Mouse (Mus musculus) left cerebral cortex, postnatal 36 days (tissue): ENCODE results near the gene Tmed9. TPM values are rescaled to one million over a fixed set of nuclear protein-coding genes. Genes with fewer than 3 reads are reported as not detected.

ENCODE experiments used
- DNase-seq, 2 experiments: peaks; one replicate each; pipeline ENCODE4 v3.0.0; 2021 to 2022; ENCODE audit warnings: low spot score in 2 of 2, mixed read lengths in 1 of 2
- intact Hi-C: fragments of 180-260 bp; cut with DNase I; formaldehyde crosslinking; loops from one replicate; pipeline ENCODE4 v1.15.1; 2025
- total RNA-seq, 2 experiments: library from RNA; stranded (reverse); gene quantifications; 2 replicates each; pipeline ENCODE4 v1.2.3; 2021

Gene Tmed9
- total RNA-seq = 100 to 1,000 TPM; 133 to 138 TPM

- DNase-seq = no peak
- intact Hi-C loops = no loop called here
These were observed at the start of gene Tmed9 for GRCm38 (mm10) chr13:55573432-55573831. Gene Tmed9 (plus strand): TSS chr13:55573732.

GRCm38 (mm10) chr13:55523951-55524600, 49.5 kb upstream of the Tmed9 start:
- no peak for DNase-seq
- intact Hi-C loops = no loop called here

- intact Hi-C loops = no loop called here
- DNase-seq = no peak
These were observed 47.6 kb upstream of the Tmed9 start for GRCm38 (mm10) chr13:55525733-55526553.

- intact Hi-C loops = no loop called here
- no peak for DNase-seq
These were observed 46.3 kb upstream of the Tmed9 start for GRCm38 (mm10) chr13:55527212-55527611.

- DNase-seq = no peak
- intact Hi-C loops = no loop called here
These were observed 45.4 kb upstream of the Tmed9 start for GRCm38 (mm10) chr13:55527834-55528772.

- intact Hi-C loops = no loop called here
- DNase-seq = no peak
These were observed 44.2 kb upstream of the Tmed9 start, which contains the start of gene Dok3 for GRCm38 (mm10) chr13:55529198-55529915. Gene Dok3 (minus strand): TSS chr13:55529296.

- intact Hi-C loops = loop anchor here (5.0 kb wide), 1 partner anchor 113 kb away; no protein-coding TSS in a partner anchor
- DNase-seq = no peak
These were observed 38.3 kb upstream of the Tmed9 start for GRCm38 (mm10) chr13:55535191-55535590.

- DNase-seq = no peak
- intact Hi-C loops = loop anchor here (5.0 kb wide), 1 partner anchor 113 kb away; no protein-coding TSS in a partner anchor
These were observed 37.7 kb upstream of the Tmed9 start for GRCm38 (mm10) chr13:55535796-55536193.

- intact Hi-C loops = loop anchor here (5.0 kb wide), 1 partner anchor 114 kb away; no protein-coding TSS in a partner anchor
- peak; percentile 100 for DNase-seq
These were observed 37.0 kb upstream of the Tmed9 start, which contains the start of gene Ddx41 for GRCm38 (mm10) chr13:55536194-55537175. Gene Ddx41 (minus strand): TSS chr13:55536658.

GRCm38 (mm10) chr13:55540933-55541332, 32.6 kb upstream of the Tmed9 start:
- intact Hi-C loops = no loop called here
- no peak for DNase-seq

GRCm38 (mm10) chr13:55542891-55543290, 30.6 kb upstream of the Tmed9 start:
- intact Hi-C loops = no loop called here
- DNase-seq = no peak

GRCm38 (mm10) chr13:55543447-55543846, 30.1 kb upstream of the Tmed9 start:
- intact Hi-C loops = no loop called here
- DNase-seq = no peak

- no peak for DNase-seq
- intact Hi-C loops = no loop called here
These were observed 28.7 kb upstream of the Tmed9 start for GRCm38 (mm10) chr13:55544792-55545191.

- DNase-seq = no peak
- intact Hi-C loops = no loop called here
These were observed 25.6 kb upstream of the Tmed9 start for GRCm38 (mm10) chr13:55547916-55548315.

- intact Hi-C loops = no loop called here
- no peak for DNase-seq
These were observed 25.1 kb upstream of the Tmed9 start for GRCm38 (mm10) chr13:55548426-55548825.

GRCm38 (mm10) chr13:55549061-55549460, 24.5 kb upstream of the Tmed9 start:
- DNase-seq = no peak
- intact Hi-C loops = no loop called here

GRCm38 (mm10) chr13:55555921-55556320, 17.6 kb upstream of the Tmed9 start:
- intact Hi-C loops = no loop called here
- DNase-seq = no peak

- no peak for DNase-seq
- intact Hi-C loops = no loop called here
These were observed 16.0 kb upstream of the Tmed9 start for GRCm38 (mm10) chr13:55557499-55557898.
